Comparison of ENCODE assay signal across 8 mouse cellular contexts in genomic region chr1:77515651-77515981, GRCm38 (mm10). TPM values are rescaled to one million over a fixed set of nuclear protein-coding genes. Genes with fewer than 3 reads are reported as not detected.
A peak's percentile ranks its signal among the peaks of the same experiment; 100 is the strongest.
DNase-seq lines count a peak whose midpoint lies in the region; ATAC-seq and TF ChIP-seq lines count a peak whose summit lies in the region.

No protein-coding gene starts in this region.

- no peaks in the 10 kb centered on the region for H3K36me3 ChIP-seq in heart, embryonic 15.5 days
- H3K36me3 ChIP-seq in limb, embryonic 14.5 days (ENCODE audit: control insufficient read depth, insufficient read depth, low read length), result peaks cover 11% of the 10 kb centered on the region
- no peaks in the 10 kb centered on the region for H3K36me3 ChIP-seq in myocyte (ENCODE audit: control insufficient read depth, insufficient read depth)
- H3K36me3 ChIP-seq in thymus, adult 2 months (ENCODE audit: control insufficient read depth, insufficient read depth, low read length), result no peaks in the 10 kb centered on the region

- no peaks in the 10 kb centered on the region for H3K79me2 ChIP-seq in myocyte (ENCODE audit: control insufficient read depth, insufficient read depth)

- no peak overlapping the region for H3K27ac ChIP-seq in brown adipose tissue, adult 24 weeks (replicated peaks; ENCODE audit: low read depth, low read length)
- peak overlapping the region; percentile 47 for H3K27ac ChIP-seq in heart, embryonic 15.5 days
- peak overlapping the region; percentile 72 for H3K27ac ChIP-seq in limb, embryonic 14.5 days (replicated peaks; ENCODE audit: low read depth, low read length)
- no peak overlapping the region for H3K27ac ChIP-seq in thymus, adult 2 months (ENCODE audit: control insufficient read depth, insufficient read depth, low read length)

- peaks cover 14% of the 10 kb centered on the region; the same call in 1 of the 2 replicates for H3K27me3 ChIP-seq in heart, embryonic 15.5 days
- H3K27me3 ChIP-seq in limb, embryonic 14.5 days (ENCODE audit: control insufficient read depth, insufficient read depth, low read length), result 0 out of 2 replicates have a peak, but pooled peaks cover 6% of the 10 kb centered on the region
- no peaks in the 10 kb centered on the region for H3K27me3 ChIP-seq in myocyte (ENCODE audit: control insufficient read depth, insufficient read depth, insufficient read length)
- no peaks in the 10 kb centered on the region; the same call in 1 of the 2 replicates for H3K27me3 ChIP-seq in thymus, adult 2 months (ENCODE audit: control insufficient read depth, insufficient read depth, low read length)

- WGBS in heart, embryonic 15.5 days, result under 1% methylated on average over 12 of the region's 12 CpGs
- WGBS in limb, embryonic 14.5 days, result 0% methylated on average over 12 of the region's 12 CpGs
- 3% methylated on average over 12 of the region's 12 CpGs for WGBS in thymus, adult 2 months

- DNase-seq in kidney, adult 18-20 months, result peak; percentile 60
- DNase-seq in kidney, postnatal 10 days, result no peak
- peak; percentile 44 for DNase-seq in limb, embryonic 14.5 days (ENCODE audit: low spot score)
- no peak for DNase-seq in thymus, adult 2 months
- no peak for DNase-seq in thymus, postnatal 4 days

- ATAC-seq in heart, embryonic 15.5 days (replicated peaks; ENCODE audit: insufficient number of reproducible peaks, insufficient read depth, low FRiP score, low read depth), result no peak
- ATAC-seq in limb, embryonic 14.5 days (ENCODE audit: low FRiP score, low read depth), result no peak

- H3K4me2 ChIP-seq in heart, embryonic 15.5 days, result peak overlapping the region; percentile 97
- peak overlapping the region; percentile 69 for H3K4me2 ChIP-seq in limb, embryonic 14.5 days (replicated peaks; ENCODE audit: low read depth, low read length, severe bottlenecking)
- H3K4me2 ChIP-seq in myocyte (ENCODE audit: low read depth), result peak overlapping the region; percentile 98

- H3K9ac ChIP-seq in heart, embryonic 15.5 days, result peak overlapping the region; percentile 61
- peak overlapping the region; percentile 79 for H3K9ac ChIP-seq in limb, embryonic 14.5 days (ENCODE audit: low read depth, low read length, severe bottlenecking)

- no peak for TF ChIP-seq POLR2A in limb, embryonic 14.5 days (IDR thresholded peaks at IDR 0.05; ENCODE audit: borderline replicate concordance, extremely low read depth, insufficient read depth, insufficient read length)
- no peak for TF ChIP-seq POLR2A in myocyte (IDR thresholded peaks at IDR 0.05; ENCODE audit: insufficient read length, low read depth)
- no peak for TF ChIP-seq POLR2A in thymus, adult 2 months (IDR thresholded peaks at IDR 0.05; ENCODE audit: control insufficient read depth, extremely low read depth, insufficient read depth, low read length, poor library complexity)

- H3K4me1 ChIP-seq in brown adipose tissue, adult 24 weeks (ENCODE audit: control insufficient read depth, insufficient read depth, insufficient read length, low read length), result no peaks in the 10 kb centered on the region
- peaks cover 24% of the 10 kb centered on the region for H3K4me1 ChIP-seq in heart, embryonic 15.5 days (replicated peaks)
- peaks cover 18% of the 10 kb centered on the region for H3K4me1 ChIP-seq in limb, embryonic 14.5 days (ENCODE audit: control insufficient read depth, insufficient read depth, low read length)
- H3K4me1 ChIP-seq in thymus, adult 2 months (replicated peaks; ENCODE audit: control insufficient read depth, insufficient read depth, low read length), result no peaks in the 10 kb centered on the region

- no peaks in the 10 kb centered on the region for H3K9me3 ChIP-seq in heart, embryonic 15.5 days (replicated peaks)
- H3K9me3 ChIP-seq in limb, embryonic 14.5 days (ENCODE audit: control insufficient read depth, low read length), result no peaks in the 10 kb centered on the region

- H3ac ChIP-seq in myocyte (ENCODE audit: control insufficient read depth, insufficient read length), result no peak overlapping the region

- TF ChIP-seq CTCF in thymus, adult 2 months (IDR thresholded peaks at IDR 0.05; ENCODE audit: borderline replicate concordance, control insufficient read depth, extremely low read depth, insufficient read depth, low read length, poor library complexity), result no peak

- peak overlapping the region; percentile 64 for H3K4me3 ChIP-seq in brown adipose tissue, adult 24 weeks (ENCODE audit: insufficient read depth, low read depth, low read length)
- H3K4me3 ChIP-seq in heart, embryonic 15.5 days, result peak overlapping the region; percentile 77
- peak overlapping the region; percentile 74 for H3K4me3 ChIP-seq in limb, embryonic 14.5 days (replicated peaks; ENCODE audit: low read length)
- peak overlapping the region; percentile 30 for H3K4me3 ChIP-seq in myocyte
- H3K4me3 ChIP-seq in thymus, adult 2 months (ENCODE audit: control insufficient read depth, insufficient read depth, low read length), result no peak overlapping the region

TF ChIP-seq in myocyte, 11 proteins besides CTCF, POLR2A, EP300 and RAD21:
- TF ChIP-seq TCF3 (IDR thresholded peaks at IDR 0.05; ENCODE audit: insufficient read length, low read depth) (no peak), MAX (IDR thresholded peaks at IDR 0.05; ENCODE audit: low read depth) (no peak), POLR2AphosphoS2 (IDR thresholded peaks at IDR 0.05; ENCODE audit: insufficient read length, low read depth) (no peak), MYOG (IDR thresholded peaks at IDR 0.05; ENCODE audit: control insufficient read depth in 1 of 3, insufficient read depth in 1 of 3, insufficient read length in 2 of 3, low read depth in 2 of 3) (no peak), REST (IDR thresholded peaks at IDR 0.05; ENCODE audit: insufficient read depth, insufficient read length) (no peak), USF1 (IDR thresholded peaks at IDR 0.05; ENCODE audit: low read depth) (no peak), TCF12 (IDR thresholded peaks at IDR 0.05; ENCODE audit: insufficient read depth, poor library complexity, severe bottlenecking) (no peak), CEBPB (IDR thresholded peaks at IDR 0.05; ENCODE audit: insufficient read depth, poor library complexity, severe bottlenecking) (no peak), SRF (IDR thresholded peaks at IDR 0.05; ENCODE audit: control insufficient read depth, insufficient read length, low read depth) (no peak), E2F4 (IDR thresholded peaks at IDR 0.05; ENCODE audit: insufficient read depth) (no peak), MYOD1 (IDR thresholded peaks at IDR 0.05; ENCODE audit: control insufficient read depth in 1 of 3, insufficient read length in 2 of 3, low read depth in 2 of 3) (no peak)

RNA-seq across cellular contexts. Expression of gene Epha4, which starts 0.7 kb away (rescaled TPM):
- 0.33 and 0.59 TPM in 2 replicates for polyA plus RNA-seq in brown adipose tissue, adult 24 weeks (2012; ENCODE audit: insufficient read depth, insufficient read length, missing spikeins)
- polyA plus RNA-seq in heart, embryonic 15.5 days (2015; fragmentation: Nextera tagmentation; extraction: Ambion mirVana), result 6.9 and 8.6 TPM in 2 replicates
- polyA plus RNA-seq in limb, embryonic 14.5 days (2012; rRNA removed), result 34.5 and 45.8 TPM in 2 replicates
- polyA plus RNA-seq in limb, embryonic 14.5 days (2014; fragmentation: Nextera tagmentation; extraction: Ambion mirVana), result 53.5 and 63.0 TPM in 2 replicates
- 0.29 TPM for polyA plus RNA-seq in myocyte (2012; fragmentation: generic; extraction: Trizol)
- polyA plus RNA-seq in thymus, adult 2 months (2012; rRNA removed), result 1.7 and 3.9 TPM in 2 replicates

Comparison
In these comparisons a context has a peak if more than half of its experiments do, and no peak if none do; other contexts are left out.
1. DNase-seq: peak in kidney, adult 18-20 months (single experiment) and limb, embryonic 14.5 days (single experiment); none in kidney, postnatal 10 days (single experiment), thymus, adult 2 months (single experiment) and thymus, postnatal 4 days (single experiment).
2. H3K27ac ChIP-seq: peak in heart, embryonic 15.5 days (single experiment) and limb, embryonic 14.5 days (single experiment); none in brown adipose tissue, adult 24 weeks (single experiment) and thymus, adult 2 months (single experiment).
3. Peak in every context shown above with its lines, with median percentiles within 50 percentile points of each other: H3K4me2 ChIP-seq.